Mouse (Mus musculus): ENCODE measurements around the gene Ube2q2.
"Not testable (repeated sequence)": the region's sequence is repeated elsewhere in the genome, so short reads cannot be mapped to it uniquely, and the experiment has no call there.

The Ube2q2 gene

GRCm38 (mm10) chr9:55148854-55149498, at the start of gene Ube2q2:
Ube2q2 (plus strand) TSS chr9:55148854.
- DNase-seq (ENCODE audit: low read depth, low spot score), result peak; percentile 49

- no peak for DNase-seq (ENCODE audit: low read depth, low spot score)
Observed at GRCm38 (mm10) chr9:55101117-55101516, 47.5 kb upstream of the Ube2q2 start.

DNA sequence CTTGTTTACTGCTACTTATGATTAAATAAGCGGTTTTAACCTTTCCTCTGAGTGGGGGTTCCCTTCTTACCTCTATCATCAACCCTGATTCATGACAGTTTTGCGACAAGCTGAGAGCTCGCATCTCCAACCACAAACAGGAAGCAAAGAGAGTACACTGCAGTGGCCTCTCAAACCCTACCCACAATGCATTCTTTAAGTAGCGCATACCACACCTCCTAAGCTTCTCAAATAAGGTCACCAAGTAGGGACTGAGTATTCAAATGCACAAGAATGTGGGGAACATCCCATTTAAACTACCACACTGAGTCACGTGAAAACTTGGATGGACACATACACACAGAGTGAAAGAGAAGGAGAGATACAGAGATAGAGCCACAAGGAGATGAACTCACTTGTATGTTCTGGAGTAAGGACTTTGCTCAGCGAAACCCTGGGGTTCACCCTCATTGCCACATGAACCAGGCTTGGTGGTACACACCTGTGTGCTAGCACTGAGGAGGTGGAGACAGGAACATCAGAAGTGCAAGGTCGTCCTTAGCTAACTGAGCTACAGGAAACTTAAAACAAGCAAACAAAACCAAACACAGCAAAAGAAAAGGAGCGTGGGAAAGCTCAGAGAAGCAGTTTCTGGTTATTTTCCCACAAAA, 46.3 kb upstream of the Ube2q2 start:
- no peak for DNase-seq (ENCODE audit: low read depth, low spot score)

GRCm38 (mm10) chr9:55102931-55103630, 45.6 kb upstream of the Ube2q2 start:
- no peak for DNase-seq (ENCODE audit: low read depth, low spot score)

DNA sequence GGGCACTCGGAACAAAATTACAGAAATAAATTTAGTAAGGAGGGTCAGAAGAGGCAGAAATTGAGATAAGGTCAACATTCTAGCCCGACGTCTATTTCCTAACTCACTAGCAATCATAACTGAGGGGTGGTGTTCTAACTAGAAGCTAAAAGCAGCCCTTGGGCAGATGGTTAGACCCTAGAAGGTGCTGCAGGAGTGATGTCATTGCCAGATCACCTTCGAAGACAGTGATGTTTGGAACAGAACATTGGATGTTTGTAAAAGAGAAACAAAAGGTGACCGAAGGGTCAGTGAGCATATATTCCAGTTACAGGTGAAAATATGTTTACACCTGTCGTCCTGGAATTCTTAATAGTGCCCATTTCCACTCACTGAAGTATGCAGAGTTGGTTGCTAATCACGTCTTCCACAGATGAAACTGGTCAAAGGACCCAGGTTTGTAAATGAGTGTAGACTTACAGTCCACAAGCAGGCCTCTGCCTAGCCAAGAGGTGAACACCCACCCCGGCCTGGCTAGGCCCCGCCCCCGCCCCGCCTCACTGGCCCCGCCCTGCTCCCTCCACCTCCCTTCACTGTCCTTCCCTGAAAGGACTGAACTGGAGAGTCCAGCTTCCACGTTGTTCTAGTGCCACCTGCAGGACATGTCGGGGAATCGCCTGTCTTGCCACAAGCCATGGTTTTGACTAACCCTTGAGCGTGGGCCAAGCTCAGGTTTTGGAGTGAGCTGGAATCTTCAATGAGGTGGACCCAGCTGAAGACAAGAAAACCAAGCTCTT, 38.4 kb upstream of the Ube2q2 start:
- DNase-seq (ENCODE audit: low read depth, low spot score), result peak; percentile 90

GRCm38 (mm10) chr9:55110835-55111217, 37.8 kb upstream of the Ube2q2 start:
- not testable (repeated sequence) for DNase-seq (ENCODE audit: low read depth, low spot score)

- DNase-seq (ENCODE audit: low read depth, low spot score), result no peak
Observed at GRCm38 (mm10) chr9:55114752-55115151, 33.9 kb upstream of the Ube2q2 start.

GRCm38 (mm10) chr9:55117293-55118055, 31.2 kb upstream of the Ube2q2 start:
- no peak for DNase-seq (ENCODE audit: low read depth, low spot score)

GRCm38 (mm10) chr9:55122586-55122985, 26.1 kb upstream of the Ube2q2 start:
- DNase-seq (ENCODE audit: low read depth, low spot score), result no peak

DNA sequence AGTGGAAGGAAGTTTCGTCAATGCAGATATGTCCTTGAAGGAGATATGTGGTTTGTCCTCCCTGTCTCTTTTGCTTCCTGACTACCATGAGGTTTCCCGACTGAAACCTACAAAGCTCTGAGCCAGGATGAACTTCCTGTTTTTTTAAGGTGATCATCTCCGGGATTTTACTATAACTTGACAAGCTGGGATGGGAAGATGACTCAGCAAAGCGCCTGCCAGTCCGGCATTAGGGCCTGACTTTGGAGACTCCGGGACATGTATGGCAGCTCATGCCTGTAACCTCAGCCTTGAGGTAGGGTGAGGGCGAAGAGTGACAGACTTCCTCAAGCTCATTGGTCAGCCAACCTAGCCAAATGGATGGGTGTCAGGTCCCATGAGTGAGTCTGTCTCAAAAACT, 22.9 kb upstream of the Ube2q2 start:
- no peak for DNase-seq (ENCODE audit: low read depth, low spot score)

DNA sequence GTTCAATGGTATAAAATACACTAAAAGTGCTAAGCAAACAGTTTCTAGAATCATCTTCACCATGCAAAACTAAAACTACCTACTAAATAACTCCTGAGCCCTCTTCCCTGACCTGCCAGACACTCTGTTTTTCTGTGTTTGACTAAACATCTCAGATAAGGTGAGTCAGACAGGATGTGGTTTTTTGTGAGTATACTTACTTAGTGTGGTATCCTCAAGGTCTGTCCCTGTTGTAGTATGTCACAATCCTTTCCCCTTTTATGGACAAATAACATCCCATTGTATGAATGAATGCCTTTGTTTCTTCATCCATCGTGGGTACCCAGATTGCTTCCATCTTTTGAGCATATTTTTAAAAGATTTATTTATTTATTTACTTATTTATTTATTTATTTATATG, 22.4 kb upstream of the Ube2q2 start:
- no peak for DNase-seq (ENCODE audit: low read depth, low spot score)

DNA sequence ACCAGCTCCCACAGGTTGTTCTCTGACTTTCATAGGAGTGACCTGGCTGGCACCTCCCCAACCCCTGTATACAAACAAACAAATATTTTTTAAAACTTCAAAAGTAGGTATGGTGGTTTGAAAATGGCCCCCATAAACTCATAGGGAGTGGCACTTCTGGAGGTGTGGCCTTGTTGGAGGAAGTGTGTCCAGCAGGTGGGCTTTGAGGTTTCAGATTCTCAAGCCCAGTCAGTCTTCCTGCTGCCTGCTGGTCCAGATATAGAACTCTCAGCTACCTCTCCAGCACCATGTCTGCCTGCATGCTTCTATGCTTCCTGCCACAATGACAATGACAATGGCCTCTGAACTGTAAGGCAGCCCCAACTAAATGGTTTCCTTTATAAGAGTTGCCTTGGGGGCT, 16.8 kb upstream of the Ube2q2 start:
- no peak for DNase-seq (ENCODE audit: low read depth, low spot score)

- DNase-seq (ENCODE audit: low read depth, low spot score), result no peak
Observed at GRCm38 (mm10) chr9:55136576-55136975, 12.1 kb upstream of the Ube2q2 start.

GRCm38 (mm10) chr9:55137112-55137511, 11.5 kb upstream of the Ube2q2 start:
- no peak for DNase-seq (ENCODE audit: low read depth, low spot score)

DNA sequence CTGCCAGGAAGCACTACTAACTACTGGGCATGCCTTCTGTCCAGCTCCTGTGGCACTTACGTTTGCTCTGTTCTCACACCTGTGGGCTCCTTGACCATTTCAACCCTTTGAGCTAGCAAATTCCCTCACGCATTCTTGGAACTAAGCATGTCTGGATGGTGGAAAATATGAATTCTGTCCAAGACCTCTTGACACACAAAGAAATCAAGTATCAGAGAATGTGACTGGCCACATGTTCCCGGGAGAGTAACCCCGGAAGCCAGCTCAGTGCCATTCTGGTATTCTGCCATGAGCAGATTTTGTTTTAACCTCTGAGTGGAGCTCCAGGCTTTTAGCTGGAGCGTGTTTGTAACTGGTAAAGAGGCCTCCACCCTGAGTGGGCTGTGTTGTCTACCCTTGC, 8.7 kb upstream of the Ube2q2 start:
- no peak for DNase-seq (ENCODE audit: low read depth, low spot score)

DNA sequence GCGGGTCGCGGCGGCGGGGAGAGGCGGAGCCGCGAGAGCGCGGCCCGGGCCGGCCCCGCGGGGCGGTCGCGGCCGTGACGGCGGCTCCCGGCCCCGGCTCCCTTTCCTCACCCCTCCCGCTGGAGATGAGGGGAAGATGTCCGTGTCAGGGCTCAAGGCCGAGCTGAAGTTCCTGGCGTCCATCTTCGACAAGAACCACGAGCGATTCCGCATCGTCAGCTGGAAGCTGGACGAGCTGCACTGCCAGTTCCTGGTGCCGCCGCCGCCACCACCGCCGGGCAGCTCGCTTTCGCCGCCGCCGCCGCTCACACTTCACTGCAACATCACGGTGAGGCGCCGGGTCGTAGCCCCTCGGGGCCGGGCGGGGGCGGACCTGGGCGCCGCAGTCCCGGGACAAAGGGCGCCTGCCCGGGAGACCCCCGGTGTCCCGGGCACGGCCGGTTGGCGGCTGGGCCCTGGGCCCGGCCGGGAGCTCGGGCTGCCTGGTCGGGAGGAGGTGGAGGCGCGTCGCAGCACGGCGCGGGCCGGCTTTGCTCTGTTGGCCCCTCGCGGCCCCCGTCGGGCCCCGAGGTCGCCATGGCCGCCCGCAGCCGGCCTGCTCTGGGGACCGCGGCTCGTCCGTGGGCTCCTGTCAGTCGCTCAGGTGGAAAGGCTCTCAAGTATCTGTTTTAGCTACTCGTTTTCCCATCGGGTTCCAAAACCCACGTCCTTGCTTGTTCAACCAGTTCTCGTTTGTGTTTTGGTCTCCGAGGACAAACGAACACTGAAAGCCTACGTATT, 1.0 kb downstream of the Ube2q2 start:
- peak; percentile 34 for DNase-seq (ENCODE audit: low read depth, low spot score)

DNA sequence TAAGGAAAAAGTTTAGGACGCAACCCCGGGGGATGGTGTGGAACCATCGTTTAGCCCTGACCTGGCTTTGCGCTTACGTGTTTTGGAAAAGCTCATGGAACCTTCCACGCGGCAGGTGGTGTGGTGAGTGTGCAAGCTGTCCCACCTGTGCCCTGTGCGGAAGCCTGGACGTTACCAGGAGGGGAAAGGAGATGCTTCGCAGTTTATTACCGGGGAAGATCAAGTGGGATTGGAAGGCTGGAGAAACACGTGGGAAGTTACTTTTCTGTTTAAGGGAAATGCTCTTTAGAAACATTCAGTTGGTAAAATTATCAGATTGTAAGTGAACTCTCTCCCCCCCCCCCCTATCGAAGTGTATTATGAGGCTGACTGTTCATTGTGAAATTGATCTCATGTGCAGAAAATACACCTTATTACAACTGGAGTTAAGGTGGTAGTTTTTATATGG, 1.6 kb downstream of the Ube2q2 start:
- DNase-seq (ENCODE audit: low read depth, low spot score), result no peak

GRCm38 (mm10) chr9:55151096-55151495, 2.4 kb downstream of the Ube2q2 start:
- no peak for DNase-seq (ENCODE audit: low read depth, low spot score)

DNA sequence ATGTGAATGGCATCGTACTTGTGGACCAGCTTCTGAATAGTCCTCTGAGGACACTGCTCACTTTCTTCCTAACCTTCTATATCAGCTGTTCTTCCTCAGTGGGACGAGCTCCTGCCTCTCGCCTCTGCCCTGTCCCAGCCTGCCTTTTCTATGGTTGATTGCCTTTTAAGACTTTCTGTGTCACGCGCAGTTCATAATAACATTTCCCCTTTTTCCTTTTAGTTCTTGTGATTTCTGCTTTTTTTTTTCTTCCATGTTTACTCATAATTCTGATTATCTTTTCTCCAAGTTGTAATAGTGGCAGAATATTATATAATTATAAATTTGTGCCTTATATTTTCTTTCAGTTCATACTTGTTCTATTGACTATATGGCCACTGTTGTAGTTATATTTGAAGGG, 4.3 kb downstream of the Ube2q2 start:
- no peak for DNase-seq (ENCODE audit: low read depth, low spot score)

GRCm38 (mm10) chr9:55170655-55171412, 22.2 kb downstream of the Ube2q2 start:
- DNase-seq (ENCODE audit: low read depth, low spot score), result no peak
